In genomic region chr10:115587301-115587969, GRCm38 (mm10) we compare ENCODE assay signal across 7 mouse cellular contexts. TPM values are rescaled to one million over a fixed set of nuclear protein-coding genes. Genes with fewer than 3 reads are reported as not detected.
A peak's percentile ranks its signal among the peaks of the same experiment; 100 is the strongest.
DNase-seq lines count a peak whose midpoint lies in the region; ATAC-seq lines count a peak whose summit lies in the region.

Gene Lgr5, minus strand, starts transcription at chr10:115587780.

- DNase-seq in adrenal gland, adult 8-10 months, result peak; percentile 27
- peak; percentile 86 to 87 for DNase-seq in cerebellum, postnatal 25 days
- DNase-seq in kidney, adult 18-20 months, result peak; percentile 36
- peak; percentile 80 for DNase-seq in limb, embryonic 11.5 days (ENCODE audit: low spot score)
- DNase-seq in midbrain, embryonic 11.5 days (ENCODE audit: low spot score, missing footprints), result peak; percentile 96

- H3K27ac ChIP-seq in limb, embryonic 11.5 days (replicated peaks; ENCODE audit: low read depth, low read length), result no peak within 1 kb of the TSS
- no peak within 1 kb of the TSS for H3K27ac ChIP-seq in midbrain, embryonic 11.5 days (ENCODE audit: low read depth, low read length)
- H3K27ac ChIP-seq in stomach, embryonic 16.5 days (ENCODE audit: low read length), result 0 out of 2 replicates have a peak within 1 kb of the TSS, but pooled peaks have one; percentile 18

- peak; percentile 34 for ATAC-seq in granulocyte monocyte progenitor cell, adult 5-6 weeks (replicated peaks; ENCODE audit: poor library complexity, severe bottlenecking)
- peak; percentile 75 for ATAC-seq in limb, embryonic 11.5 days (ENCODE audit: insufficient number of reproducible peaks, low FRiP score, low TSS enrichment, low read depth)
- peak; percentile 86 for ATAC-seq in midbrain, embryonic 11.5 days (ENCODE audit: low FRiP score)
- peak; percentile 79 for ATAC-seq in stomach, embryonic 16.5 days (ENCODE audit: insufficient read depth, low FRiP score)

- peak within 1 kb of the TSS; percentile 53 for H3K4me3 ChIP-seq in limb, embryonic 11.5 days (ENCODE audit: low read depth, low read length)
- H3K4me3 ChIP-seq in midbrain, embryonic 11.5 days (ENCODE audit: low read depth, low read length), result peak within 1 kb of the TSS; percentile 43
- H3K4me3 ChIP-seq in stomach, embryonic 16.5 days (replicated peaks; ENCODE audit: low read length), result peak within 1 kb of the TSS; percentile 54

- H3K36me3 ChIP-seq in limb, embryonic 11.5 days (ENCODE audit: control insufficient read depth, insufficient read depth, low read length), result no peaks in the 10 kb centered on the region
- H3K36me3 ChIP-seq in midbrain, embryonic 11.5 days (ENCODE audit: control insufficient read depth, insufficient read depth, low read length), result no peaks in the 10 kb centered on the region
- H3K36me3 ChIP-seq in stomach, embryonic 16.5 days (ENCODE audit: control insufficient read depth, insufficient read depth, low read length), result no peaks in the 10 kb centered on the region

- under 1% methylated on average over 47 of the region's 47 CpGs for whole genome bisulfite sequencing in limb, embryonic 11.5 days
- 0% methylated on average over 47 of the region's 47 CpGs for WGBS in midbrain, embryonic 11.5 days
- WGBS in stomach, embryonic 16.5 days, result under 1% methylated on average over 47 of the region's 47 CpGs

- peak within 1 kb of the TSS; percentile 97 for H3K4me2 ChIP-seq in limb, embryonic 11.5 days (ENCODE audit: low read depth, severe bottlenecking)
- H3K4me2 ChIP-seq in midbrain, embryonic 11.5 days, result peak within 1 kb of the TSS; percentile 98
- H3K4me2 ChIP-seq in stomach, embryonic 16.5 days (ENCODE audit: low read depth, low read length), result peak within 1 kb of the TSS; percentile 82

- peak within 1 kb of the TSS; percentile 17; the same call in 1 of the 2 replicates for H3K9ac ChIP-seq in limb, embryonic 11.5 days (ENCODE audit: low read length)
- peak within 1 kb of the TSS; percentile 62 for H3K9ac ChIP-seq in midbrain, embryonic 11.5 days (ENCODE audit: low read length)
- H3K9ac ChIP-seq in stomach, embryonic 16.5 days (ENCODE audit: low read length), result peak within 1 kb of the TSS; percentile 55

- no peaks in the 10 kb centered on the region for H3K9me3 ChIP-seq in limb, embryonic 11.5 days (ENCODE audit: control insufficient read depth, low read length)
- no peaks in the 10 kb centered on the region for H3K9me3 ChIP-seq in midbrain, embryonic 11.5 days (ENCODE audit: control insufficient read depth, low read length)
- H3K9me3 ChIP-seq in stomach, embryonic 16.5 days (replicated peaks; ENCODE audit: control insufficient read depth, low read length), result no peaks in the 10 kb centered on the region

- peaks cover 42% of the 10 kb centered on the region for H3K27me3 ChIP-seq in limb, embryonic 11.5 days (ENCODE audit: control insufficient read depth, insufficient read depth, low read length)
- H3K27me3 ChIP-seq in midbrain, embryonic 11.5 days (ENCODE audit: control insufficient read depth, insufficient read depth, low read length), result peaks cover 32% of the 10 kb centered on the region
- H3K27me3 ChIP-seq in stomach, embryonic 16.5 days (ENCODE audit: control insufficient read depth, insufficient read depth, low read length), result peaks cover 41% of the 10 kb centered on the region

- peaks cover 6% of the 10 kb centered on the region; the same call in 1 of the 2 replicates for H3K4me1 ChIP-seq in limb, embryonic 11.5 days (ENCODE audit: control insufficient read depth, insufficient read depth, low read length)
- H3K4me1 ChIP-seq in midbrain, embryonic 11.5 days (ENCODE audit: control insufficient read depth, insufficient read depth, low read length), result peaks cover 15% of the 10 kb centered on the region
- peaks cover 17% of the 10 kb centered on the region for H3K4me1 ChIP-seq in stomach, embryonic 16.5 days (ENCODE audit: control insufficient read depth, insufficient read depth, low read length)

RNA-seq across cellular contexts. Expression of gene Lgr5, which starts in this region (rescaled TPM):
- total RNA-seq in adrenal gland, adult 8-10 months (2022), result 10 to 100 TPM; 28.0 to 59.5 (median 39.6) TPM
- total RNA-seq in granulocyte monocyte progenitor cell, adult 5-6 weeks (2014; fragmentation: Nextera tagmentation), result not detected in 2 replicates
- not detected in 2 replicates for total RNA-seq in granulocyte monocyte progenitor cell, adult 5-6 weeks (2017)
- 4.3 and 5.5 TPM in 2 replicates for polyA plus RNA-seq in limb, embryonic 11.5 days (2014; fragmentation: Nextera tagmentation; extraction: Ambion mirVana)
- polyA plus RNA-seq in midbrain, embryonic 11.5 days (2014; fragmentation: Nextera tagmentation; extraction: Ambion mirVana), result 7.0 and 7.3 TPM in 2 replicates
- polyA plus RNA-seq in stomach, embryonic 16.5 days (2015; fragmentation: Nextera tagmentation; extraction: Ambion mirVana), result 4.4 and 4.8 TPM in 2 replicates

Comparison
In these comparisons a context has a peak if more than half of its experiments do, and no peak if none do; other contexts are left out.
1. RNA of gene Lgr5 (total RNA-seq): 28.0 to 59.5 TPM in adrenal gland, adult 8-10 months; not detected in granulocyte monocyte progenitor cell, adult 5-6 weeks; every median in the first group is over 10 times any median in the second.
2. Peak in ATAC-seq in granulocyte monocyte progenitor cell, adult 5-6 weeks; RNA of the gene not detected or under 1 TPM.
3. DNase-seq: peak in every context shown above with its lines; median percentile 96 in midbrain, embryonic 11.5 days; 86 in cerebellum, postnatal 25 days; 80 in limb, embryonic 11.5 days; 36 in kidney, adult 18-20 months; 27 in adrenal gland, adult 8-10 months.
4. ATAC-seq: peak in every context shown above with its lines; median percentile 86 in midbrain, embryonic 11.5 days; 79 in stomach, embryonic 16.5 days; 75 in limb, embryonic 11.5 days; 34 in granulocyte monocyte progenitor cell, adult 5-6 weeks.
5. Peak in every context shown above with its lines, with median percentiles within 50 percentile points of each other: H3K4me2 ChIP-seq, H3K4me3 ChIP-seq and H3K9ac ChIP-seq.